Mouse (Mus musculus): ENCODE measurements around the gene Sec24c.
A peak's percentile ranks its signal among the peaks of the same experiment; 100 is the strongest.

Gene Sec24c

DNA sequence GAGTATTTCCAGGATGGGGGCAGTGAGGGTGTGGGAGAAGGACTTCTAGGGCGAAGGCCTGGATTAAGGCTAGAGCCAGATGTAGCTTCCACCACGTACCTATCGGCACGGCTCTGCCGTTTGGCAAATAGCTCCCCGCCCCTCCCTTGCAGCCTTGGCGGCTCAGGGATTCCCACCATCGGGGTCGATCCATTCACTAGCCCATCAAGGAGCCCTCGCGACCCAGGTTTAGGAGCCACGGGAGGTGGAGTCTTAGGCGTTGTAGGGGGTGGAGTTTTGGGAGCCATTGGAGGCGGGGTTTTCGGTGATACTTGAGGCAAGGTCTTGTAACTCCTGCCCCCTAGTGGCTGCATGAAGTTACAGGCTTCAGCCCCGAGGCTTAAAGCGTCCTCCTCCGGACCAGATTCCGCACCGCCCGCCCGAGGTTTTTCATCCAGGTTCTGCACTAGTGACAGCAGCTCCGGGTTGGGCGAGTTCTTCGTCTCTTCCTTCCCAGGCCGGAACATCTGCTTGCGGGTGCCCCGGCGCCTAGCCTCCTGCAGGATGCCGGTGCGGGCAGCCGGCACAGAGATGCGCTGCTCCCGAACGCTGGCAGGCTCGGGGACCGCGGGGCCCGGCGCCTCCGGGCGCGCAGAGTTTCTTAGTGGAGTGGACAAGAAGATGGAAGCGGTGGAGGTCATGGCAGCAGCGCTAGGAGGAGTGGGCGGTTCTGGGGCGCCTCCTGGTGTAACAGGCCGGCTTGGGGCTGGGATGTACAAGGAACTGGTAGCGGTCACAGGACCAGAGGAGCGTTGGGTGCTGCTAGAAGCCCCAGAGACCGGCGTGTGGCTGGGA lies 13.1 kb upstream of the Sec24c start:
- peak; percentile 96 for DNase-seq

DNA sequence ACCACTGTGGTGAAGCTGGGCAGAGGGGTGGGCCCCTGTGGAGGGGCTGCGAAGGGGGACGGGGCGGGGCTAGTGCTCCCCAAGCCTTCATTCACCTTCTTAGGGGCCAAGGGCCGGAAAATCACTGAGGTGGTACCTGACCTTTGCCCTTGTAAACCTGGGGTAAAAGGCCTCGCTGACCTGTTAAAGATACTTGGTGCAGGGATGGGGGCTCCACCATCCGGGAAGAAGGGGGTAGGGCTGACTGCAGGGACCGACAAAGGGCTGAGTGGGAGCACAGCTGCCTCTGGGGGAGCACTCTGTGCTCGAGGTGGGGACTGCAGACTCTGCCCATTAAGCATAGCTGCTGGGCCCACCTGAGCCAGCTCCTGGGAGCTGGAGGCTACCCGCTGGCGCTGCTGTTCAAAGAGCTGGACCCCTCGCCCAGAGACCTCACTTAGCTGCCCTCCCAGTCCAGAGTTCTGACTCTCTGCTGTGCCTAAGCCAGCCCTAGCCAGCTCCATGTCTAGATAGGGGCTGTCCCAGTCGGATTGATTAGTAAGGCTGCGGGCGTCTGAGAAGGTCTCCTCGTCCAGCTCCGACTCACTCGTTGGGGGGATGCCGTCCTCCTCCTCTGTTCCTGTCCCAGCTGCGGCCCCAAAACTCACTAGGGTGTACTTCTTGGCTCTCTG lies 12.3 kb upstream of the Sec24c start:
- no peak for DNase-seq

DNA sequence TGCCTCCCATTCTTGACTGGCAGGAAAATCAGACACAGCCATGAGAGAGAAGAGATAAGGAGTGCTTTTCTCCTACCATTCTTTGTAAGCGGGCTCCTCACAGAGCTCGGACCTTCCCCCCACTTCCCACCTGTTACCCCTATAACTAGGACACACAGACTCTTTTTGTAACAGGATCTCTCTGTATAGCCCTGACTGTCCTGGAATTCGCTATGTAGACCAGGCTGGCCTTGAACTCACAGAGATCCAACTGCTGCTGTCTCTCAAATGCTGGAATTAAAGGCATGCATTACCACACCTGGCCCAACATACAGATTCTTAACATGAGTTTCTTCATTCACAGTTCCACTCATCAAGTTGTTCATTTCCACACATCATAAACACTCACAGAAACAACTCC lies 11.4 kb upstream of the Sec24c start:
- no peak for DNase-seq

DNA sequence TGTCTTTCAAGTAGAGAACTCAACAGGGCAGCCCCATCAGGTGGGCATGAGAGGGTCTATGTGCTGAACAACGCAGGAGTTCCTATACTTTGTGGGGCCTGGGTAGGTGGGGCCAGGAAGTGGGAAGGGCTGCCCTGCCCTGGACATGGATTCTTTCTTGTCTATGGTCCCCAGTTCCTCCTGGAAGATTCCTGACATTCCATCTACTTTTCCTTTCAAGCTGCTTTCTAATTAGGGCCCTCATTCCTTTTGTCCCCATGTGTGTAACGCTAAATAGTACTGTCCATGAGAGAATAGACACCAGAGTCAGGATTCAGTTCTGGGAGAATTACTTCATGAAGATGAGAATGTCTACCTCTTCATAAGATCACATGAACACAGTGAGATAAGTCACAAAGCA lies 10.5 kb upstream of the Sec24c start:
- no peak for DNase-seq

DNA sequence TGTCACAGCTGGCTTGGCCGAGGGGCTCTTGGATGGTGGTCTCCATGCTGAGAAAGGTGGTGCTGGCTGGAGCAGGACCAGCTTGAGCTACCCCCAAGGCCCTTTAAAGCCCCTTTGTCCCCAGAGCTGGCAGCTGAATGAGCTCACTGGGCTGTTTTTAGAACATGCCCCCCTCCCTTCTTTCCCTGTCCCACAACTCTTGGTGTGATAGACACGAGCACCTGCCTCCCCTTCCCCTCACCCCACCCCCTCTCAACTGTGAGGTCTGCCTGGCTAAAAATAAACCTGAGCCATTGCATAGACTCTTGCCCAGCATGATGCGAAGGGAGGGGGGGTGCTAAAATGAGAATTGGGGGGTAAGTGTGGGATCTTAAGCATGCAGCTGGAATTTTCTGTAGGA lies 9.7 kb upstream of the Sec24c start:
- DNase-seq = no peak

DNA sequence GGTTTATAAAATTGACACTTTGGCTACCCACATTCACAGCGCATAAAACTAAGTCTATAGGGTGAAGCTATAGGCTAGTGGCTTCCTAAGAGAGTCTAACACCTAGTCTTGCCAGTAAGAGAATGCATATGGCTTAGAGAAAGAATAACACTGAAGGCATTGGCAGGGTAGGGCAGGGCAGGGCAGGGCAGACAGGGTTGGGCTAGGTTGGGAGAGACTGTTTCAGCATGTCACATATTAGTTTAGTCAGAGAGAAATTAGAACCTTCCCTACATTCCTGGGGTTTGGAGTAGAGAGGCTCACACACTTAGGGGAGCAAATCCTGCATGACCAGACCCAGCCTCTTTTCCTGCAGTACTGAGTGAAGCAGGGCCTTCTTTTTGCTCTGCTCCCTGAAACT lies 6.6 kb upstream of the Sec24c start:
- no peak for DNase-seq

DNA sequence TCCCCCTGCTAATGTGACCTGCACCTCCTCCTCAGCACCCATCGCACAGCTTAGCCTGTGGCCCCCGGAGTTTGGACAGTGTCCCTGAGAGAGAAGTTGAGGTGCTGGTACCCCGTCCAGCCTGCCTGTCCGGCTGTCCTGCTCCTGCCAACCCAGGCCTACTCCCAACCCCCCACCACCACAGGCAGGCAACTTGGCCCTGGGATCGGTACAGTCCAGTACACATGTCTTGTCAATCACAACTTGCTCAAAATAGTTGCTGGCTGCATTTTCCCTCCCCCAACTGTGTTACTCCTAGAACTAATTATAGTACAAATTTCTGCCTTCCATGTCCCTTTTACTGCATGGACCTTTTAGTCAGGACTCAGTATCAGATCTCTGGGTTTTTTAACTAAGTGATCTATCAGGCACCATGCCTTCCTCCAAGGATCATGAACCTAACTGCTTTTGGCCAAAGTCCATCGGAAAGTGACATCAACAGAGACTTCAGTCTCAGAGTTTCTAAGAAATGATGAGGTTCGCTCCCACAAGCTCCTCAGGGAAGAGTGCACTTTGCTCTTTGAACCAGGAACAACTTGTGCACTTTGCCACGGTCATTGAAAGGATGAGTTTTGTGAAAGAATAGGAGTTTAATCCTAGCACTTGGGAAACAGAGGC lies 5.8 kb upstream of the Sec24c start, which contains the start of gene Synpo2l:
Gene Synpo2l (minus strand): TSS at position 201 of the 657 bp plus-strand sequence.
- no peak for DNase-seq

DNA sequence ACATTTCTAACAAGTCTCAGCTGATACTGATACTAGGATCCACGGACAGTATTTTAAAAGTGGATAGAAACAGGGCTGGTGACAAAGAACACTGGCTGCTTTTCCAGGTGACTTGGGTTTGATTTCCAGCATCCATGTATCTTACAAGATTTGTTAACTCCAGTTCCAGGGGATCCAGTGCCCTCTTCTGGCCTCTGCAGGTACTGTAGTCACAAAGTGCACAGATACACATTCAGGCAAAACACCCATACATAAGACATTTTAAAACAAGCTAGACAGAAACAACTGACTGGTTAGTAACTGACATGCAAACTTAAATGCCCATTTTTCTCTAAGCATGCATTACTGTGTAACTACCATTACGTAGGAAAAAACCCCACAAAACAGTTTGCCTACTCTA lies 1.1 kb upstream of the Sec24c start:
- no peak for DNase-seq

DNA sequence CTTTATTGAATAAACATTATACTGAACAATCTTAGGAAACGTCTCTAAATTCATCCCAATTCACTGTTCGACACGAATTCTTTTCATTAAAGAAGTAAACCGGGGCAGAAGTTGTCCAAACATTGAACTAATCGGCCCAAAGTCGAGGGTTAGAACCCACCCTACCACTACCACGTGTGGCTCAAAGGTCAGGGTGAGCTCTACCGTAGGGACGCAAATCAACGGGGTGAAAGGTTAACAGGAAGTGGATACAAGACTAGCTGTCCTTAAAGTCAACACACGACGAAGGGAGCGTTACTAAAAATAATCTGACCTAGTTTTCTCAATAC lies 409 bp upstream of the Sec24c start:
- DNase-seq = peak; percentile 70

DNA sequence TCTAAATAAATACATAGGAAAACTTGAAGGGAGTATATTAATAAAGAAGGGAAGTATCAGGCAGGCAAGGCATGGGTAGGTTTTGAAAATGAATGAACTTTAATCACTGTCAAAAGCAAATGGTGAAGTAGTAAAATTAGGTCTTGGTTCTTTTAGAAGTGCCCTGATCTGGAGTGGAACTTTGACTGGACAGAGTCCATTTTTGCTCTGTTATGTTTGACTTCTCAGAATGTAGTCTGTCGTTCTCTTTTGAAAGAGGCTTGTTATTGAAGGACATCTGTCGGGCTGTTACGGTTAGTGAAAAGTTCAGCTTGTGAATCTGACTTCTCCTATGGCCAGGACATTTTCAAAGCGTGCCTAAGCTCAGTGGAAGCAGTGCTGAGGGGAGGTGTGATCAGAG lies 3.8 kb downstream of the Sec24c start:
- DNase-seq = no peak

DNA sequence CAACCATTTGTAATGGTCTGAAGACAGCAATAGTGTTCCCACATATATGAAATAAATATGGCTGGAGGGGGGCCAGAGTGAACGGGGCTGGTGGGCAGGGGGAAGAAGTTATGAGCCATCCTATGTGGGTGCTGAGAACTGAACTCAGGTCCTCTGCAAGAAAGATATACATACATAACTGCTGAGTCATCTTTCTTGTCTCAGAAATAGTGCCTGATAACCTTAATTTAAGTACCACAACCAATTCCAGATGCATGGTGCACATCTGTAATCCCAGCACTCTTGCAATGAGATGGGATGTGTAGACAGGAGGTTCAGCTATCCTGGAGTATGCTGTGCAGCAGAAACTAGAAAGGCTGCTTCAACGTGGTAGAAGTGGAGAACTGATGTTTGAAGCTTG lies 7.6 kb downstream of the Sec24c start:
- no peak for DNase-seq

DNA sequence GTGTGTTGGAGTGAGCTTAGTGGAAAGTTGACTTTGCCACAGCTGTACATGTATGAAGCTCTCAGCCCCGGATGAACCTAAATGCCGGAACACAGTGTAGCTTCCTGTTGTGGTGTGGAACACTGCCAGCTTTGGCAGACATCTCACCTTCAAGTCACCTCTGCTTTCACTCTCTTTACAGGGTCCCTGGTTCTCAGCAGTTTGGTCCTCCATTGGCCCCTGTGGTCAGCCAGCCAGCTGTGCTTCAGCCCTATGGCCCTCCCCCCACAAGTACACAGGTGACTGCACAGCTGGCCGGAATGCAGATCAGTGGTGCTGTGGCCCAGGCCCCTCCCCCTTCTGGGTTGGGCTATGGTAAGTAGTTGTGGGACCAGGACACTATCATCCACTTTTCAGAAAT lies 8.4 kb downstream of the Sec24c start:
- no peak for DNase-seq

DNA sequence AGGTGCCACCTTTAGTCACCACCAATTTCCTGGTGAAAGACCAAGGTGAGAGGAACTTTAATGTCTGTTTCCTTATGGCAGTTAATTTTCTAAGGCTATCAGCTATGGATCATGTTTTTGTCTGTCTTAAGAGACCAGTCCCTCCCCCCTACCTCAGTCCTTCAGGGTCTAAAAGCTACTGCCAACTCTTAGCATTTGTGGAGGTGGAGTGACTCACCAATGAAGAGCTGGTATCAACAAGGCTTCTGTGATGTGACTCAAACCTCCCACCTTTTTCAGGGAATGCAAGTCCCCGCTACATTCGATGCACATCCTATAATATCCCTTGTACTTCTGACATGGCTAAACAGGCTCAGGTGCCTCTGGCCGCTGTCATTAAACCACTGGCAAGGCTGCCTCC lies 12.5 kb downstream of the Sec24c start:
- peak; percentile 65 for DNase-seq

DNA sequence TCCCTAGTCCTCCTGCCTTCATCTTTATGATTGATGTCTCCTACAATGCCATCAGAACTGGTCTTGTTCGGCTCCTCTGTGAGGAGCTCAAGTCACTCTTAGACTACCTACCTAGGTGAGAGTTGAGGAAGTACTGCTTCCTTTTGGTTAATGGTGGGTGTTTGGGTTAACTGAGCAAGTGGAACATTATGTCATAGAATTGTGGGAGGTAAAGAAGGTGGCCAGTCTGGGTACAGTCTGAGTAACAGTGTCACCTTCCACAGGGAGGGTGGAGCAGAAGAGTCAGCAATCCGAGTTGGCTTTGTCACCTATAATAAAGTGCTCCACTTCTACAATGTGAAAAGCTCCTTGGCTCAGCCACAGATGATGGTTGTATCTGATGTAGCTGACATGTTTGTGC lies 14.9 kb downstream of the Sec24c start:
- no peak for DNase-seq

DNA sequence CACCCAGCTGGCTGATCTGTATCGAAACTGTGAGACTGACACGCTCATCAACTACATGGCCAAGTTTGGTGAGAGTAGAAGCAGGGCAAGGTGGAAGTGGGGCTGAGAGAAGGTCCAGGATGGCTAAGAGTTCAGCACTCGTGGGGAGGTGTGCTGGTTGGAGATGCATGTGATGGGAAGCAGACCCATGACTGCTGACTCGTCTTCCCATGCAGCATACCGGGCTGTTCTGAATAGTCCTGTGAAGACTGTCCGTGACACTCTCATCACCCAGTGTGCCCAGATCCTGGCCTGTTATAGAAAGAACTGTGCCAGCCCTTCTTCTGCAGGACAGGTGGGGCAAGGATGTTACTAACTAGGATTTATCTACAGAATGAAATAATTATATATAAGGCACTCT lies 17.7 kb downstream of the Sec24c start:
- no peak for DNase-seq

DNA sequence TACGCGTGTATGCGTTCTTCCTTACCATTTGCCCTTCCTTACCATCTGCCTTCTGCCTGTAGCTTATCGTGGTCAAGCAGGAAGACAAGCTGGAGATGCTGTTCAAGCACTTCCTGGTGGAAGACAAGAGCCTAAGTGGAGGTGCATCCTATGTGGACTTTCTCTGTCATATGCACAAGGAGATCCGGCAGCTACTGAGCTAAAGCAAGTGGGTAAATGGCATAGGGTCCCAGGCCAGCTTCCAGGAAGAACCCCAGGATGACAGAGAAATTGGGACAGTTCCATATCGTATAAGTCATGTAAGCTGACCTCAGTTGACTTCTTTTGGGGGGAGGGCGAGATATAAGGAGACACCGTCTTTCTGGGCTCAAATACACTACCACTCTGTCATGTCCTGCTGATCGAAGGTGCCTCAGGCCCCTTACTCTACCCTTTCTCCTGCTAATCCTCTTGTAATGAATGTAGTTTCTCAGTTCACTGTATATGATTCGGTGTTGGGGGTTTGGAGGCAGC lies 19.5 kb downstream of the Sec24c start:
- no peak for DNase-seq

DNA sequence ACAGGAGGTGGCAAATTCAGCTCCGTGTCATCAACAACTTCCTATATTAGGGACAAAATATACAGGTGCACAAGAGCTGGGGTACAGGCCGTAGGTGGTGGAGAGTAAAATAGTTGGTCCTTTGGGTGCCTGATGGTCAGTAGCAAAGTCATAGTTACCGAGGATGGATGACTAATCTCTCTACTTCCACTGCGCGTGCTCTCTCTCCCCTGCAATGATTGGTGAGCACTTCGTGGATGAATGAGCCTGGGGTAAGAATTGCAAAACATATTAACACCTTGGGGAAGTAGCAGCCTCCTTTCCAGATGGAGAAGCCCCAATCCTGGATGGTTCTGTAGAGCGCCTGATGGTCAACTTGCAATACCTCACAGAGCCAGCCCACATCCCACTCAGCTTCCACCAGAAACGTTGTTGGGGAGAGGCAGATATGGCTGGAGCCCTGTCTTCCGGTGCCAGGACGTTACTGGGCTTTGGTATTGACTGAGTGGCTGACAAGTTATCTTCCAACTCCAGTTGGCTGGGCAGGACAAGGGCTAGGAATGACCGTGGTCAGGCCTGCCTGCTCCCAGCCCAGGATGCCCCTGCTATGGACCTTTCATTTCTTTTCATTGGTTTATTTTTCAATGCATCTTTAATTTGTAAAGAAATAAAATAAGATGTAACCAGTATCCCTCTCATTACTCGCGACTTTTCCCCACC lies 20.2 kb downstream of the Sec24c start:
- no peak for DNase-seq

DNA sequence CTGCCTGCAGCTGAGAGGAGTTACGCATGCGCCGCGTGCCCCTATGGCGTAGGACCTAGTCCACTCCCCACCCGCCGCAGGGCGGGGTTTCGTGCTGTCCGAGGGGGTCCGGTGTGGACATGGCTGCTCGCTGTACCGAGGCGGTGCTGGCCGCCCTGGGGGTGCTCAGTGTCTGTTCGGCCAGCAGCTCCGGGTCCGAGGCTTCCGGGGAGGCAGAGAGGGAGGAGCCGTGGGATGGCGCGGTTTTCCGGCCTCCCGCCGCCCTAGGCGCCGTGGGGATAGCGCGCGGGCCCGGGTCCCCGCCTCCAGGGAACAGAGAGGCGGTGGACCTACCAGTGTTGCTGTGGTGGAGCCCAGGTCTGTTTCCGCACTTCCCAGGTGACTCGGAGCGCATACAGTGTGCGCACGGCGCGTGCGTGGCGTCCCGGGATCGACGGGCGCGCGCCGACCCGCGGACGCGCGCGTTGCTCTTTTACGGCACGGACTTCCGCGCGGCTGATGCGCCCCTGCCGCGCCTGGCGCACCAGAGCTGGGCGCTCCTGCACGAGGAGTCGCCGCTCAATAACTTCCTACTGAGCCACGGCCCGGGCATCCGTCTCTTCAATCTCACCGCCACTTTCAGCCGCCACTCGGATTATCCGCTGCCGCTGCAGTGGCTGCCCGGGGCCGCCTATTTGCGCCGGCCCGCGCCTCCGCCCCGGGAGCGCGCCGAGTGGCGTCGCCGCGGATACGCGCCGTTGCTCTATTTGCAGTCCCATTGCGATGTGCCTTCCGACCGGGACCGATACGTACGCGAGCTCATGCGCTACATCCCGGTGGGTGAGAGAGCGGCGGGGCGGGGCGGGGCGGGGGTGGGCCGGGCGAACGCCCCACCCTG lies 21.0 kb downstream of the Sec24c start, which contains the start of gene Fut11:
Gene Fut11 (plus strand): TSS at position 85 of the 877 bp plus-strand sequence.
- peak; percentile 87 for DNase-seq

DNA sequence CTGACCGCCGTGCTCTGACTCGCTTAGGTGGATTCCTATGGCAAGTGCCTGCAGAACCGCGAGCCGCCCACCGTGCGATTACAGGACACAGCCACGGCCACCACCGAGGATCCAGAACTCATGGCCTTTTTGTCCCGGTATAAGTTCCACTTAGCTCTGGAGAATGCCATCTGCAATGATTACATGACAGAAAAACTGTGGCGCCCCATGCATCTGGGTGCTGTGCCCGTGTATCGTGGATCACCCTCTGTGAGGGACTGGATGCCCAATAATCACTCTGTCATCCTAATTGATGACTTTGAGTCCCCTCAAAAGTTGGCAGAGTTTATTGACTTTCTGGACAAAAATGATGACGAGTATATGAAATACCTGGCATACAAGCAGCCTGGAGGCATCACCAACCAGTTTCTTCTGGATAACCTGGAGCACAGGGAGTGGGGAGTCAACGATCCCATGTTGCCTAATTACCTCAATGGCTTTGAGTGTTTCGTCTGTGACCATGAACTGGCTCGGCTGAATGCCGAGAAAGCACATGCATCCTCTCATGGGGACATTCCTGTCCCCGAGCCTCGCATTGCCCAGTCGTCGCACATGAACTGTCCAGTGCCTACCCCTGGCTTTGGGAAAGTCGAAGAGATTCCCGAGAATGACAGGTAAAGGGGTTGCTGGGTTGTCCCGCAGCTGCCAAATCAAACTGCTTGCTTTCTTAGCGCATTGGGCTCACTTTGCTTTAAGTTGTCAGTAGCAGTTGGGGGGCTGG lies 21.8 kb downstream of the Sec24c start:
- DNase-seq = no peak

DNA sequence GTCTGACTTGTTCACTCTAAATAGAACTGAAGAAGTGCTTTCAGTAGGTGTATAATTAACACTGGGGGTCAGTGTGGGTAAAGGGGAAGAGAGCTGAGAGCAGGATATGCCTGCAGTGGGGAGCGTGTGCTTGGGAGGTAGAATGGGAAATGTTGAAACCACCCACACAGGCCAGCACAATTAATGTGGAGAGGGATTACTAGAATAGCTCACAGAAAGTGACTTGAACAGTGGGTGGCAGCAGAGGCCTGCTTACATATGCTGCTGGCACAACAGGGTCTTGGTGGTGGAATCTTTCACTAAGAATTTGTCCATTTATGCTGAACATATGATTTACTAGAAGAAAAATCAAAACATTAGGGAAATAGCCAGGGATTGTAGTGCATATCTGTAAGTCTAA lies 22.9 kb downstream of the Sec24c start:
- peak; percentile 77 for DNase-seq

DNA sequence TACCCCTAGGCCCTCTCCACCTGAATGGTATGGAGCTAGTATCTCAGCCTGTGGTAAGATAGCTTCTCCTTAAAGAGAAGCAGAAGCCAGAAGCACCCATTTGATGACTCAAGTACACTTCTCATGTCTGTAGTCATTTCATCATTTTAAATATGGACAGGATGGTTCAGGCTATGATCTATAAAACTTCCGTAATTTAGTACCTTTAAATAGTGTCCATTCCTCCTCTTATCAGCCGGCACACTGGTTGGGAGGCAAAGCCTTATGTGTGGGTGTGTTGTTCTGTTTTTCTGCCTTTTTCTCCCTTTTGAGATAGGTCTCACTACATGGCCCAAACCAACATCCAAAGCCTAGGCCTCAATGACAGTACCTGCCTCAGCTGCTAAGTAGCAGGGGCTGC lies 24.4 kb downstream of the Sec24c start:
- no peak for DNase-seq
